Mouse (Mus musculus) brown adipose tissue, adult 24 weeks (tissue): ENCODE results near the gene Fhad1. TPM values are rescaled to one million over a fixed set of nuclear protein-coding genes. Genes with fewer than 3 reads are reported as not detected.
"Not testable (repeated sequence)": the region's sequence is repeated elsewhere in the genome, so short reads cannot be mapped to it uniquely, and the experiment has no call there.

ENCODE experiments used
- H3K27ac ChIP-seq: fragments of 200-500 bp; replicated peaks from 2 replicates; pipeline ENCODE4 v1.5.1; 2012; ENCODE audit warnings: low read depth, mild to moderate bottlenecking, low read length
- H3K4me1 ChIP-seq: fragments of 200-500 bp; 2 replicates; pipeline ENCODE4 v1.6.1; 2012; ENCODE audit warnings: low read length, mixed read lengths; ENCODE audit not compliant: control insufficient read depth, insufficient read depth, insufficient read length
- H3K4me3 ChIP-seq: fragments of 200-500 bp; 2 replicates; pipeline ENCODE4 v1.5.1; 2012; ENCODE audit warnings: low read depth, mild to moderate bottlenecking, low read length, moderate library complexity; ENCODE audit not compliant: insufficient read depth
- polyA plus RNA-seq: library from polyadenylated mRNA; stranded (reverse); fragments of >200 nt; gene quantifications from 2 replicates; pipeline ENCODE4 v1.2.4, GENCODE M21; 2012; ENCODE audit not compliant: missing spikeins, insufficient read depth, insufficient read length

The Fhad1 gene
- polyA plus RNA-seq, 1 experiment, result not detected

DNA sequence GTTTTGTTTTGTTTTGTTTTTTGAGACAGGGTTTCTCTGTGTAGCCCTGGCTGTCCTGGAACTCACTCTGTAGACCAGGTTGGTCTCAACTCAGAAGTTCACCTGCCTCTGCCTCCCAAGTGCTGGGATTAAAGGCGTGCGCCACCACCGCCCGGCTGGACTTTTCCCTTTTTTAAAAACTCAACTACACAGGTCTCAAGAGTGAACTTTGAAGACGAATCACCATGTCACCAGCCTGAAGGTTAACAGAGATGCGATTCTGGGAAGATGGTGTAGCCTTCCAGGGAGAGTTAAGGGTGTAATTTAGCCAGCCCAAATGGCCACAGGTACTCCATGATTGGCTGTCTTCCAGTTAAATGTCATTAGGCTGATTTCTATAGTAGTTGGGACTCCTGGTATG, 37.0 kb upstream of the Fhad1 start:
- not testable (repeated sequence) for H3K27ac ChIP-seq, H3K4me3 ChIP-seq, H3K4me1 ChIP-seq

- no peak overlapping the region for H3K27ac ChIP-seq
- H3K4me3 ChIP-seq, result no peak overlapping the region
- H3K4me1 ChIP-seq, result no peaks in the 10 kb centered on the region
Observed at GRCm38 (mm10) chr4:142049963-142050362, 35.1 kb upstream of the Fhad1 start.

DNA sequence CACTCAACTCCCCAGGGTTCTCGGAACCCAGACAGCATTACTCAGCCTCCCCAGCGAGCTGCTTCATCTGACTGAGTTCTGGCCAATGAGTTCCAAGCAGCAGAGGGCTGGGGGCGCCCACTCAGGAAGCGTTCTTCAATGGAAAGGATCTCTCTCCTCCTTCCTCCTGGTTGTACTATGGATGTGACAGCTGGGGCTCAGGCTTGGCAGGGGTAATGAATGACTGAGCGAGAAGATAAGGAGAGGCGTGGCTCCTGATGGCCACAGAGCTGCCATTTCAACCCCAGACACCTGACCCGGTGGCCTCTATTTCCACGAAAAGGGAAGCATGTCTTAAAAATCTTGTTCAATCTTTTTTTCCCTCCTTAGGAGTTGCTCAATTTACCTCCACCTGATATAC, 33.5 kb upstream of the Fhad1 start:
- Histone ChIP-seq H3K4me1 (no peaks in the 10 kb centered on the region), H3K4me3 (no peak overlapping the region), H3K27ac (no peak overlapping the region)

DNA sequence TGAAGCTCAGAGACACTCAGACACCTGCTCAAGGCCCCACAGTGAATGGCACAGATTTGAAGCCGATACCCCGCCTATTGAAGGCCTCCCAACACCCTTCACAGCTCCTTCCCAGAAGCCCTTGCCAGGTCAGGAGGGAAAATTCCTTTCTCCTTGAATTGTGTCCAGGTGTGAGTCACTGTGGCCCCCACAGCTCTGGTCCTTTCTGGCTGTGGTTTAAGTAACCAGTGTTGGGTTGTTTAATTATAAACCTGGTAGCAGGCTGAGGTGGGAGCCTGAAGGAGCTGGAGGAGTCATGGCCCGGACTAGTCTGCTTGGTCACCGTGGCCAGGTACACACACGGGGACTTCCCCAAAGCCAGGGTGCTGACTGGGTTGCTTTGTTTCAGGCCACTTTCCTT, 32.1 kb upstream of the Fhad1 start:
- Histone ChIP-seq H3K27ac (no peak overlapping the region), H3K4me3 (no peak overlapping the region), H3K4me1 (no peaks in the 10 kb centered on the region)

DNA sequence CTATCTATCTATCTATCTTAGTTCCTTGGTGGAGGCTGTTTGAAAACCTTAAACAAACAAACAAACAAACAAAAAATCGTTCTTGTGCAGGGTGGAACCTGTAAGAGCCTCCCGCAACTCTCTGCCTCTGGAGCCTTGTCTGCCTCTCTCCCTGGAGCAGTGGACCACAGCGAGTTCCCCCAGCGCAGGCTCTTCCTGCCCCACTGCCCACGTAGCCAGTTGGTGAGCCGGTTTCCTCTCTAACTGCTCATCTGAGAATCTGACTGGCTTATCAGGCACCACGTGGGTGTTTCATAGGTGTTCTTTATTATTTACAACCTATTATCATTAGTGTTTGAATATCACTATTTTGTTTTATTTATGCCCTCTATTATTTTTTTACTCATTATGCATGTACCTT, 31.6 kb upstream of the Fhad1 start:
- H3K4me1 ChIP-seq, result no peaks in the 10 kb centered on the region
- no peak overlapping the region for H3K27ac ChIP-seq
- no peak overlapping the region for H3K4me3 ChIP-seq

DNA sequence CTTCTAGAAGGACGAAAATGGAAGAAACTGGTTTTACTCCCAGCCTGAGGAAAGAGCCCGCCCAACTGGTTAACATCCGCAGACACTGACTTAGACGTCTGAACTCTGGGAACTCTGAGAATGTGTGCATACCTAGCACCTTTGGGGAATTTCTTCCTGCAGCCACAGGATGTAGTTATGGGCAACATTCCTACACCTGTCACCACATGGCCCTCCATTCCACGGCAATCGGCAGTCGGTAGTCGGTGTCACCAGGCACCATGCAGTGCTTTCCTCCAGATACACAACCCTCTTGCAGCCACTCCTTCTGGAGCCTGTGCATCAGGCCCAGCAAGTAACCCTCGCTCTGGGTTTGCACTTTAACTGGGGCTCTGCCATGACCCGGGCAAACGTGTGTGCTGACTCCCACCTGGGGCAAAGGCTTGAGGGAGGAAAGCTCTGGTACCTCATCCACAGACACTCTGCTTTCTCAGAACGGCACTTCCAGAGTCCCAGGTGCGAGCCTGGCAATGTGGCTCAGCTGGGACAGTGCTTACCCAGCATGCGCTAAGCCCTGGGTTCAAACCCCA, 30.8 kb upstream of the Fhad1 start:
- H3K4me1 ChIP-seq, result no peaks in the 10 kb centered on the region
- H3K4me3 ChIP-seq, result no peak overlapping the region
- no peak overlapping the region for H3K27ac ChIP-seq

- H3K4me3 ChIP-seq, result no peak overlapping the region
- H3K4me1 ChIP-seq, result no peaks in the 10 kb centered on the region
- H3K27ac ChIP-seq, result no peak overlapping the region
Observed at GRCm38 (mm10) chr4:142044452-142044851, 29.6 kb upstream of the Fhad1 start.

DNA sequence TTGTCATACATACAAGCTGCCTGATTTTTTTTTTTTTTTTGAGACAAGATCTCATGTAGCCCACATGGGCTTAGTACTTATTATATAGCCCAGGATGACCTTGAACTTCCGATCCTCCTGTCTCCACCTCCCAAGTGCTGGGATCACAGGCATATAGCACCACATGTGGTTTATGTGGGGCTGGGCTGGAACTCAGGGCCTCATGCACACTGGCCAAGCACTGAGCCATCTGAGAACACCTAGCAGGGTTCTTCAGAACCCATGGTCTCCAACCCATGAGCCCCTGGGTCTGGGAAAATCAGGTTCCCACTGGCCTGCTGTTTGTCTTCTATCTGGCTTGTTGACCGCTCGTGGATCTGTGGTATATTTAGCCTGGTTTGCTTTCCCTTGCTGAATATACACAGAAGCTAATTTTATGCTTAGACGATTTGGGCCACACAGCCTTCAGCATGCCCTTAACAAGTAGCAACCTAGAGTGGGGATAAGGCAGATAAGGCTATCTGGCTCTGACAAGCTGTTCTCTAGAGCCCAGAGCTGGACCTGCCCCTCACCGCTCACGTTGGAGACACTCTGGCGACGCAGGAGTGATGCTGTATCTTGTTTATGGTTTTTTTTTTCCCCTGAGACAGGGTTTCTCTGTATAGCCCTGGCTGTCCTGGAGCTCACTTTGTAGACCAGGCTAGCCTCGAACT, 24.9 kb upstream of the Fhad1 start:
- H3K4me1 ChIP-seq, result no peaks in the 10 kb centered on the region
- no peak overlapping the region for H3K27ac ChIP-seq

DNA sequence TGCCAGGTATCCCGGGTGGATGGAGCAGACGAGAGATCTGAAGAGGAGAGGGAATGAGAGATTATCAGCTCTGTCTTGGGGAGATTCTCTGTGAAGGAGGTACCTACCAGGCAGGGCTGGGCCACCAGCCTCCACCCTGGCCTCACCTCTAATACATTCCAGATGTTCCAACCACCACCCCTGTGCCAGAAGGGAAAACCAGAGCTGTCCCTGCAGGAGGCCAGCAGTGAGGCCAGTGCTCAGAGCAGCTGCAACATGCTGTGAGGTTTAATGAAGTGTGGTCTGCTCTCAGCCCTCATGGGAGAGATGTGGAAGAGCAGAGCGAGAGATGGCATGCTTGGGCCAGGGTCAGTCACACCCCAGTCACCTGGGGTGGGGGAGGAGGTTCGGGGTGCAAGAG, 23.0 kb upstream of the Fhad1 start:
- H3K4me1 ChIP-seq, result no peaks in the 10 kb centered on the region
- no peak overlapping the region for H3K27ac ChIP-seq
- H3K4me3 ChIP-seq, result no peak overlapping the region

More for the DNA sequence above, 24.9 kb upstream of the Fhad1 start:
- H3K4me3 ChIP-seq, result no peak overlapping the region

DNA sequence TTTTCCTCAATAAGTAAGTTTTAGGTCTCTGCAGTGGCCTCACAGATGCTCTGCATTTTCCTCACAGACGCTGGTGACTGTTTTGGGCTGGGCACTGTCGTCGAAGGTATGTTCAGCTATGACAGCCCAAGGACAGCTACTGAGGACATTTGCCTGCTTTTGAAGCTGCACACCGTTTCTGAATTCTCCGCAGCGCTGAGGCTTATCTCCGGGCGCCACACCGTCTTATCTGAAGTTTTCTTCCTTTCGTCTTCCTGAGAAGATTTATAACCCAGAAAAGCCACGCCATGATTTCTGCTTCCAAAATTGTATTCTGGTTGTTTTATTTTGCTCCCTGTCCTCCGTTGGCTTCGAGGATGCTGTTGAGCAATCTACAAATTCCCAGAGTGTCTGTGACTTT, 13.7 kb upstream of the Fhad1 start:
- Histone ChIP-seq H3K4me1 (no peaks in the 10 kb centered on the region), H3K4me3 (no peak overlapping the region), H3K27ac (no peak overlapping the region)

GRCm38 (mm10) chr4:142026965-142027364, 12.1 kb upstream of the Fhad1 start:
- Histone ChIP-seq H3K4me1 (no peaks in the 10 kb centered on the region), H3K27ac (no peak overlapping the region), H3K4me3 (no peak overlapping the region)

DNA sequence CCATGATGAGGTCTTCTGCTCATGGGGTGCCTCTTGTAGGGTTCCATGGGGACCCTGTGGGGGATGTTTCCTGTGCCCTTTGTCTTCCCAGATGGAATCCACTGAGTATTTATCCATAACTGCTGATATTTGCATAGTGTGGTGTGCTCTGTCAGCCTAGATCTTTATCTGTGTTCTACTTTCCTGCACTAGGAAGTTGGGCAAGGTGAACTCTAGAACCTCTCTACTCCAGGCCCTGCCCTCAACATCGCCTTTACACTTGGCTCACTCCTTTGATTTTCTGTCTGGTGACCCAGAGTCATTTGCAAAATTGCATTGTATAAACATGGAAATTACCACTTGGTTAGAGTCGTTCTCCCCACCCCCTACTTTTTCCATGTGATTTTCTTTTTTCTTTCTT, 9.7 kb upstream of the Fhad1 start:
- Histone ChIP-seq H3K27ac (no peak overlapping the region), H3K4me1 (no peaks in the 10 kb centered on the region), H3K4me3 (no peak overlapping the region)

DNA sequence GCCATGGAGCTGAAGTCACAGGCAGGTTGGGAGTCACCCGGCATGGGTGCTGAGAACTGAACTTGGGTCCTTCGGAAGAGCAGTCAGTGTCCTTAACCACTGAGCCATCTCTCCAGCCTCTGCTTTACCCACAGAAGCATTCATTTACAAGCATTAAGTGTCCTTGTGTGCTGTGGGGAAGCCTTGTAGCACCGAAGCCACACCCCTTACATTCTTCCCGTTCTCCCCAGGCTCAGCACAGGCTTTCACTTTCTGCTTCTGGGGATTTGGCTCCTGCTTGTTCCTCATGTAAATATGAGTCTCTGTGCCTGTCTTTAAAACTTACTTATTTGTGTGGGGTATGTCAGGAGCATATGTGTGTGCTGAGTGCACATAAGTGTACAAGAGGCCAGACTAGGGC, 8.3 kb upstream of the Fhad1 start:
- H3K4me1 ChIP-seq, result no peaks in the 10 kb centered on the region
- no peak overlapping the region for H3K4me3 ChIP-seq
- H3K27ac ChIP-seq, result no peak overlapping the region

DNA sequence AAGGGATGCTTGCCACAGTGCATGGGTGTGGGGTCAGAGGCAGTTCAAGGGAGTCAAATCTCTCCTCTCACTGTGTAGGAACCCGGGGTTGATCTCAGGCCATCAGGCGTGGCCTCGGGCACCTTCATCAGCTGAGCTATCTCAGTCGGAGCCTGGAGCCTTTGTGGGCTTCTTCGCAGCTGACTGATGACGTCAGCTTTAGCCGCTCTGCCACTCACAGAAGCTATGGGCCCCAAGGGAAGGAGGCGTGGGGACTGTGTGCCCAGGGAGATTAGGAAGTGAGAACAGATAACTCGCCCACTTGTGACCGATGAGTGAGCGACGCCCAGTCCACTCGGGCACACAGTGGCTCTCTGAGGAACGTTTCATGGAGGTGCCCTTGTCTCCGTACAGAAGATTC, 2.8 kb upstream of the Fhad1 start:
- H3K4me1 ChIP-seq, result no peaks in the 10 kb centered on the region
- H3K27ac ChIP-seq, result no peak overlapping the region
- H3K4me3 ChIP-seq, result no peak overlapping the region

- Histone ChIP-seq H3K4me1 (no peaks in the 10 kb centered on the region), H3K27ac (no peak overlapping the region), H3K4me3 (no peak overlapping the region)
Observed at GRCm38 (mm10) chr4:142011236-142011635, 3.6 kb downstream of the Fhad1 start.

DNA sequence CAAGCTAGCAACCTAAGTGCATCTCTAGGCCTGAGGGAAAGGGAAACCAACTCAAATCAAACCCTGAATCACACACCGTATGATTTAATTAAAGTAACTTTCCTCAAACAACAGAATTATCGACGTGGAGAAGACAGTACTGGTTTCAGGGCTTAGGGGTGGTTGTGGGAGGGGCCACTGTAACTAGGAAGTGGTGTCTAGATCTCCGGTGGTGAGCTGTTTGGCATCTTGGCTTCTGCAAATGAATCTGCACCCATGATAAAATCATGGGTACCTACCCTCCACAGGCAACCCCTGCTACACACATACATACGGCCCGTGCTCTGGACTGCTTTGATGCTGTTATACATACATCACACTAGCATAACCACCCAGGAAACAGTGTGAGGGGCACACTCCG, 4.4 kb downstream of the Fhad1 start:
- H3K4me1 ChIP-seq, result no peaks in the 10 kb centered on the region
- H3K4me3 ChIP-seq, result no peak overlapping the region
- no peak overlapping the region for H3K27ac ChIP-seq
